Mouse (Mus musculus) forebrain, embryonic 16.5 days (tissue): ENCODE results near the gene Zfp318. TPM values are rescaled to one million over a fixed set of nuclear protein-coding genes. Genes with fewer than 3 reads are reported as not detected.
A peak's percentile ranks its signal among the peaks of the same experiment; 100 is the strongest.

Source experiments
- ATAC-seq: fragments of 200-750 bp; cut with Nextera tagmentation; 2 replicates; pipeline ENCODE4 v1.8.0; 2017; ENCODE audit warnings: mild to moderate bottlenecking, moderate library complexity
- H3K27ac ChIP-seq: fragments of 300-500 bp; sonication (generic); 2 replicates; pipeline ENCODE4 v1.5.1; 2014; ENCODE audit warnings: low read length, control low read depth
- H3K27me3 ChIP-seq: fragments of 300-500 bp; sonication (generic); replicated peaks from 2 replicates; pipeline ENCODE4 v1.6.1; 2014; ENCODE audit warnings: low read length; ENCODE audit not compliant: control insufficient read depth, insufficient read depth
- H3K36me3 ChIP-seq: fragments of 300-500 bp; sonication (generic); 2 replicates; pipeline ENCODE4 v1.6.1; 2014; ENCODE audit not compliant: control insufficient read depth, insufficient read depth
- H3K4me1 ChIP-seq: fragments of 300-500 bp; sonication (generic); replicated peaks from 2 replicates; pipeline ENCODE4 v1.6.1; 2014; ENCODE audit warnings: low read length; ENCODE audit not compliant: control insufficient read depth, insufficient read depth
- H3K4me2 ChIP-seq: fragments of 300-500 bp; sonication (generic); 2 replicates; pipeline ENCODE4 v1.6.1; 2014; ENCODE audit warnings: mild to moderate bottlenecking, low read length, control low read depth
- H3K4me3 ChIP-seq: fragments of 300-500 bp; sonication (generic); replicated peaks from 2 replicates; pipeline ENCODE4 v1.5.1; 2014; ENCODE audit warnings: mild to moderate bottlenecking, low read length, control low read depth
- H3K9ac ChIP-seq: fragments of 300-500 bp; sonication (generic); replicated peaks from 2 replicates; pipeline ENCODE4 v1.6.1; 2014; ENCODE audit warnings: low read depth, low read length, control low read depth
- H3K9me3 ChIP-seq: fragments of 300-500 bp; sonication (generic); 2 replicates; pipeline ENCODE4 v1.6.1; 2016; ENCODE audit warnings: low read length; ENCODE audit not compliant: control insufficient read depth
- WGBS: fragments of 180-500 bp; shearing (Covaris S2); extraction: QIAGEN DNeasy Blood & Tissue Kit; methylation state at CpG from one replicate; pipeline ENCODE4 v1.1.7; 2014; 5-methylcytosine and 5-hydroxymethylcytosine counted together
- polyA plus RNA-seq: library from polyadenylated mRNA; unstranded; fragments of >200 nt; fragmentation: Nextera tagmentation; extraction: Ambion mirVana; gene quantifications from 2 replicates; pipeline ENCODE4 v1.2.1, GENCODE M21; 2015

The Zfp318 gene
- polyA plus RNA-seq = 13.2 and 14.2 TPM in 2 replicates

DNA sequence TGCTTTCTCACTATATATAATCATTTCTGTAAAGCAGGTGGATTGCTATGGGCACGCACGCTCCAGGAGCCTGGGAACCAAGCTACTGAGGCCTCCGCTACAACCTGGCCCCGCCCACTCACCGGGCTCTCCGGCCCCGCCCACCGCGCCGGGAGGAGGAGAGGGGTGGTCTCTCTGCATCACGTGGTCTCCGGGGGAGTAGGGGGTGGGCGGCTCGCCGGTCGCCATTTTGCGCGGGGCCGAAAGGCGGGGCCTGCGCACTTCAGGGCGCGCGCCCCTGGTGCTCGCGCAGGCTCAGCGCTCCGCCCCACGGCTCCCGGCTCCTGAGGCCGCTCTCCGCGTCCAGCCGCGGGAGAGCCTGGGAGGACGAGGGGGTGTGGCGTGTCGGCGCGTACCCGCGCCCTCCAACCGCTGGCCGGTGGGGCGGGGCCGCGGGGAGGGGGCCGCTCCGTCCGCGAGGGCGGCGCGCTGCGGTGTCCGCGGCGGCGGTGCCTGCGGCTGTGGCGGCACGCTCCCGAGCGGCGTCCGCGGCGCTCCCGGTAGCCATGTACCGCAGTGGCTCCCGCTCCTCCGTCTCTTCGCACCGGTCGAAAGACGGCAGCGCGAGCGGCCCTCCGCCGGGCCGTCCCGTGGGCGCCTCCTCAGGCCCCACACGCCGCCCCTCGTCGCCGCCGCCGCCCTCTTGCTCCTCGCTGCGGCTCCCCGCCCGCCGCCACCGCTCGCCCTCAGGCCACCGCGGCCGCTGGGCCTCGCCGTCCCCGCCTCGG lies at the start of gene Zfp318:
Gene Zfp318, plus strand, starts transcription at position 438 of the 767 bp plus-strand sequence.
- Histone ChIP-seq H3K4me3 (peak within 1 kb of the TSS; percentile 89), H3K36me3 (no peaks in the 10 kb centered on the region), H3K27ac (peak within 1 kb of the TSS; percentile 89), H3K4me1 (peaks cover 13% of the 10 kb centered on the region), H3K9ac (peak within 1 kb of the TSS; percentile 94), H3K9me3 (no peaks in the 10 kb centered on the region), H3K4me2 (peak within 1 kb of the TSS; percentile 65), H3K27me3 (no peaks in the 10 kb centered on the region)
- under 1% methylated on average over 66 of the region's 105 CpGs for WGBS
- peak; percentile 97 for ATAC-seq

DNA sequence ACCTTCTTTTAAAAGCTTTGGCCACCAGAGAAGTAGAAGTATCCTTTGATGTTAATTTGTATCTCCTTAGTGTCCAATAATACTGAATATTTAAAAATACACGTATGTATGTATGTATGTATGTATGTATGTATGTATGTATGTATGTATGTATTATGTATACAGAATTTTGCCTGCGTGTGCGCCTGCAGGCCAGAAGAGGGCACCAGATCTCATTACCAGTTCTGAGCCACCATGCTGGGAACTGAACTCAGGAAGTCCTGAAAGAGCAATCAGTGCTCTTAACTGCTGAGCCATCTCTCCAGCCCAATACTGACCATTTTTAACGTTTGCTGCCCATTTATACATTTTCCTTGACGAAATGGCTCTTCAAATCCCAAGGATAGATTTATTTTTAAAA lies 47.1 kb upstream of the Zfp318 start:
- no peak for ATAC-seq
- no peaks in the 10 kb centered on the region for H3K36me3 ChIP-seq
- 31% methylated on average over 5 of the region's 5 CpGs for WGBS

DNA sequence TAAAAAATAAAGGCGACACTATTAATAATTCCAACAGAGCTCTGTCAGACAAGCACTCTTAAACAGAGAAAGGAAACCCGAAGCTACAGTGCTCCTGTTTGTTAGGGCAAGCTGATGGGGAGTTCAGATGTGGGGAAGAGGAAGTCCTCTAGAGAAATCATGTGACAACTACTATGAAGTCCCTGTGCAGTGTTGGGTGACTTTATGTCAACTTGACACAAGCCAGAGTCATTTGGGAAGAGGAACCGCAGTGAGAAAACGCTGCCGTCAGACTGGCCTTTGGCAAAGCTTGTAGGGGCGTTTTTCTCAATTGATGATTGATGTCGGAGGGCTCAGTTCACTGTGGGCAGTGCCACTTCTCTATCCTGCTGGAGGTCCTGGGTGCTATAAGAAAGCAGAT lies 42.3 kb upstream of the Zfp318 start:
- no peak for ATAC-seq
- Histone ChIP-seq H3K9ac (no peak overlapping the region), H3K4me1 (no peaks in the 10 kb centered on the region), H3K36me3 (no peaks in the 10 kb centered on the region), H3K27ac (no peak overlapping the region), H3K9me3 (peaks cover 3% of the 10 kb centered on the region; the same call in 1 of the 2 replicates), H3K4me3 (no peak overlapping the region), H3K4me2 (no peak overlapping the region), H3K27me3 (0 out of 2 replicates have a peak, but pooled peaks cover 2% of the 10 kb centered on the region)
- WGBS = 84% methylated on average over 7 of the region's 7 CpGs

More for the DNA sequence above, 47.1 kb upstream of the Zfp318 start:
- Histone ChIP-seq H3K27me3 (no peaks in the 10 kb centered on the region), H3K9ac (no peak overlapping the region), H3K27ac (no peak overlapping the region), H3K4me1 (no peaks in the 10 kb centered on the region), H3K9me3 (no peaks in the 10 kb centered on the region), H3K4me2 (no peak overlapping the region), H3K4me3 (no peak overlapping the region)

DNA sequence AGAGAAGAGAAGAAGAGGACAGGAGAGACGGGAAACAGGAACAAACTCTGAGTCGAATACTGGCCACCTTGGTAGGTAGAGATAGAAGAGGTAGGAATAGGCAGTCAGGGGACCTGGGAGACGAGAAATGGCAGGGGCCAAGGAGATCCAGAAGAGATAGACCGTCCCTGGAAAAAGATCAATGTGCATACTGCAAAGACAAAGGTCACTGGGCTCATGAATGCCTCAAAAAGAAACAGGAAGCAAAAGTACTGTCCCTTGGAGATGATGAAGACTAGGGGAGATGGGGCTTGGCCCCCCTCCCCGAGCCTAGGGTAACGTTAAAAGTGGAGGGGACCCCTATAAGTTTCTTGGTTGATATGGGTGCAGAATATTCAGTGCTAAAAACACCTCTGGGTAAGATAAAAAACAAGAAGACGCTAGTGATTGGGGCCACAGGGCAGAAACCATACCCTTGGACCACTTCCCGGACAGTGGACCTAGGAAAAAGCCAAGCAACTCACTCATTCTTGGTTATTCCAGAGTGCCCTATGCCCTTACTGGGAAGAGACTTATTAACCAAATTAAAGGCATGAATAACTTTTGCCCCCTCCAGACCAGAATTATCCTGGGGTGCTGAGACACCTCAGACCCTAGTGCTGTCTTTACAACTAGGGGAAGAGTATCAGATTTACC lies 32.4 kb upstream of the Zfp318 start:
- Histone ChIP-seq H3K36me3 (no peaks in the 10 kb centered on the region), H3K27ac (no peak overlapping the region), H3K4me3 (no peak overlapping the region), H3K9me3 (no peaks in the 10 kb centered on the region), H3K9ac (no peak overlapping the region), H3K4me1 (no peaks in the 10 kb centered on the region), H3K4me2 (no peak overlapping the region), H3K27me3 (no peaks in the 10 kb centered on the region)
- no peak for ATAC-seq
- WGBS = 82% methylated on average over 8 of the region's 8 CpGs

DNA sequence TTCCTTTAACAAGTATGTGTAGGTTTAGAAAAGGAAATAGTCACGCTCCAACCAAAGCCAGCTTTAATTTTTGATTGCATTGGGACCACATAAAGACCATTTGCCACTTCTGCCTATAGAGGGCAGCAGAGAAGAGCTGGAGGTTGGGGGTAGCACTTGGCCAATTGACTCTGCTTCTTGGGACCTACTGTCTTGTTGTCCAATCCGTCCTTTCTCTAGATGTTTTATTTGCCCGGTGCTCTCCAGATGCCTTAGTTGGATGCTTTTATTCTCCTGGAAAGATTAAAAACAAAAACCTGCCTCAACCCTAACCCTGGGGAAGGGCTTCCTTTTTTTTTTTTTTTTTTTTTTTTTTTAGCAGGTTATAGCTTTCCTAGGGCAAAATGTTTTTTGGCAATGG lies 11.7 kb upstream of the Zfp318 start:
- 73% methylated on average over 3 of the region's 3 CpGs for WGBS
- H3K27ac ChIP-seq = no peak overlapping the region
- no peak for ATAC-seq
- H3K9ac ChIP-seq = no peak overlapping the region
- no peak overlapping the region for H3K4me2 ChIP-seq
- no peaks in the 10 kb centered on the region for H3K9me3 ChIP-seq
- no peaks in the 10 kb centered on the region for H3K36me3 ChIP-seq
- H3K27me3 ChIP-seq = no peaks in the 10 kb centered on the region
- no peak overlapping the region for H3K4me3 ChIP-seq
- H3K4me1 ChIP-seq = no peaks in the 10 kb centered on the region

DNA sequence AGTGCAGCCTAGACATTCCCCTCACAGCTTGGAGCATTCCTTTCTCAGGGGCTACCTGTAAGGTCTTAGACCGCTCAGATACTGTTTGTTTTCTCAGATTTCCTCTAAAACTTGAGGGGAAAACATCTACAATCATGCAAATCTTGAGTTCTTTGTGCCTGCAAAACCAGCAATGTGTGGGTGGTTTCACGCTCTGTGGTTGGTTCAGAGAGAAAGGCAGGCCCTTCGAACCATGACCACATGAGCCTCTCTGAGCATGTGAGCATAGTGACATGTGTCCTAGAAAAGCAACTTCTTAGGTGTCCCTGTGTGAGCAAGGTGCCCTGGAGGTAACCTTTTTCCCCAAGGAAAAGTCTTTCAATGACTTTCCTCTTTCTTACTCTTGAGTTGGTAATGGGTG lies 5.0 kb upstream of the Zfp318 start:
- 85% methylated on average over 3 of the region's 3 CpGs for WGBS
- no peak for ATAC-seq
- no peak overlapping the region for H3K9ac ChIP-seq
- H3K4me3 ChIP-seq = no peak overlapping the region
- H3K27me3 ChIP-seq = no peaks in the 10 kb centered on the region
- no peaks in the 10 kb centered on the region for H3K9me3 ChIP-seq
- H3K36me3 ChIP-seq = no peaks in the 10 kb centered on the region
- H3K27ac ChIP-seq = no peak overlapping the region
- H3K4me2 ChIP-seq = no peak overlapping the region
- no peaks in the 10 kb centered on the region for H3K4me1 ChIP-seq

DNA sequence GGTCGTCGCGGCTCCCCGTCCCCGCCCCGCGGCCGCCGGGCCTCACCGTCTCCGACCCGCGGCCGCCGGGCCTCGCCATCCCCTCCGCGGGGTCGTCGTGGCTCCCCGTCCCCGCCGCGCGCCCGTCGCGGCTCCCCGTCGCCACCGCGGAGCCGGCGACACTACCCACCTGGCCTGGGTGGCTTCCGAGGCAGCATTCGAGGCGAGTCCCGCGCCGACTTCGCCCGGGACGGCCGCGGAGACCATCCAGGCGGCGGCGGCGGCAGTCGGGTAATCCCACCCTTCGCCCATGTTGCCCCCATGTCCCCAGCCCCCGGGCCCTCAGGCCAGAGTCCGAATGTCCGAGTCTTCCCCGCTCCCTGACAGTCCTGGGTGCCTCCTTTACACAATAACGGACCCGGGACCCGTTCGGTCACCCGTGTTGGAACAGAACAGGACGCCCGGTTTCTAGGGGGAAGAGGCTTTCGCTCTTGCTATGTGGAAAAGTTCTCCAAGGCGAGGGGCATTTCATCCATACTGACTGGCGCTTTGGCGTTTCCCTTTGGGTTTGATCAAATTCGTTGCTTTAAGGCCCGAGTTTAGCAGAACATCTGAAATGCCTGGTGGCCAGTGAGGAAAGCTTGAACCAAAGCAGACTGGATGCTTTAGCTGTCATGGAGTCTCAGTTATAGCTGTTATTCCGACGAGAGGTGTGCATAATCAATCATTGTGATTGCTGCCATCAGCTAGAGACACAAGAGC lies 700 bp downstream of the Zfp318 start:
- Histone ChIP-seq H3K9ac (peak overlapping the region; percentile 94), H3K4me3 (peak overlapping the region; percentile 89), H3K4me1 (peaks cover 13% of the 10 kb centered on the region), H3K27ac (peak overlapping the region; percentile 89), H3K27me3 (no peaks in the 10 kb centered on the region), H3K9me3 (no peaks in the 10 kb centered on the region), H3K36me3 (peaks cover under 1% of the 10 kb centered on the region; the same call in 1 of the 2 replicates), H3K4me2 (peak overlapping the region; percentile 65)
- no peak for ATAC-seq
- WGBS = under 1% methylated on average over 70 of the region's 70 CpGs

DNA sequence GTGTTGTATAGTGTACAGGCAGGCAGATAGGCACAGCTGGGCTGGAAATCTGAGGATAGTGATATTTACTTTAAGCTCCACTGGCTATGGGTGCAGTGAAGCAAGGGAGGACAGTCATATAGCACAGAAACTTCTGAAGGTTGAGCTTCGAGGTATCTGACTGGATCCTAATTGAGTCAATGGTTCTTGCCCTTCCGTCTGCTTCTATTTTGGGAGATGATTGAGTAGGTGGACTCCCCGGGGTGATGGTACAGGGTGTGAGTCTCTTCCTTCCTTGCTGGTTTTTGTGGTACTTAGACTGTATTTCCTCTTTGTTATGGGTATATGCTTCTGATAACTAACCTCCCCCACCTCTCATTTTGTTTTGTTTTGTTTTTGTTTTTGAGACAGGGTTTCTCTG lies 4.7 kb downstream of the Zfp318 start:
- Histone ChIP-seq H3K4me2 (no peak overlapping the region), H3K9me3 (no peaks in the 10 kb centered on the region), H3K27ac (no peak overlapping the region), H3K27me3 (no peaks in the 10 kb centered on the region), H3K4me3 (no peak overlapping the region), H3K4me1 (peaks cover 13% of the 10 kb centered on the region), H3K36me3 (peaks cover 4% of the 10 kb centered on the region), H3K9ac (no peak overlapping the region)
- no peak for ATAC-seq
- 94% methylated on average over 3 of the region's 3 CpGs for WGBS

DNA sequence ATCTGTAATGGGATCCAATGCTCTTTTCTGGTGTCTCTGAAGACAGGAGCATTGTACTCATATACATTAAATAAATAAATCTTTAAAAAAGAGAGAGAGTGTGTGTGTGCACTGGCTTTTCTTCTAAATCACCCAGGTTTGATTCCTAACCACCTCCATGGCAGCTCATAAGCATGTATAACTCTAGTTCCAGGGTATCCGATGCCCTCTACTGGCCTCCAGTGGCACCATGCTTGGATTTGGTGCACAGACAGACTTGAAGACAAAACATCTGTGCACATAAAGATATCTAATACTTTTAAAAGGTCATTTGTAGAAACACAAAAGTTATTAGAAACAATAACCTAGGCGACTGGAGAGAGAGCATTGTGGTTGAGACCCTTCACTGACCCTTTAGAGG lies 9.5 kb downstream of the Zfp318 start:
- H3K9ac ChIP-seq = no peak overlapping the region
- no peaks in the 10 kb centered on the region for H3K4me1 ChIP-seq
- H3K36me3 ChIP-seq = peaks cover 14% of the 10 kb centered on the region
- no peak overlapping the region for H3K4me3 ChIP-seq
- WGBS = 50% methylated on average over 2 of the region's 2 CpGs
- no peaks in the 10 kb centered on the region for H3K27me3 ChIP-seq
- H3K27ac ChIP-seq = no peak overlapping the region
- H3K9me3 ChIP-seq = no peaks in the 10 kb centered on the region
- no peak for ATAC-seq
- H3K4me2 ChIP-seq = no peak overlapping the region
